Mouse (Mus musculus) hindbrain, postnatal 0 days (tissue): ENCODE measurements around the gene Dr1. TPM values are rescaled to one million over a fixed set of nuclear protein-coding genes. Genes with fewer than 3 reads are reported as not detected.

Experiments used
- ATAC-seq: fragments of 200-750 bp; cut with Nextera tagmentation; 2 replicates; pipeline ENCODE4 v1.8.0; 2017; ENCODE audit warnings: mild to moderate bottlenecking, moderate TSS enrichment, moderate library complexity
- DNase-seq: peaks from one replicate; pipeline ENCODE4 v3.0.0-alpha.2; 2015; ENCODE audit warnings: low spot score
- H3K27ac ChIP-seq: fragments of 300-500 bp; sonication (generic); 2 replicates; pipeline ENCODE4 v1.5.1; 2014; ENCODE audit warnings: mild to moderate bottlenecking
- H3K27me3 ChIP-seq: fragments of 300-500 bp; sonication (generic); 2 replicates; pipeline ENCODE4 v1.6.1; 2014; ENCODE audit warnings: low read length, mixed read lengths; ENCODE audit not compliant: insufficient read depth
- H3K36me3 ChIP-seq: fragments of 300-500 bp; sonication (generic); 2 replicates; pipeline ENCODE4 v1.6.1; 2014; ENCODE audit warnings: low read length, mixed read lengths; ENCODE audit not compliant: insufficient read depth
- H3K4me1 ChIP-seq: fragments of 300-500 bp; sonication (generic); 2 replicates; pipeline ENCODE4 v1.6.1; 2014; ENCODE audit warnings: antibody characterized with exemption, low read length, mixed read lengths; ENCODE audit not compliant: insufficient read depth
- H3K4me2 ChIP-seq: fragments of 300-500 bp; sonication (generic); 2 replicates; pipeline ENCODE4 v1.6.1; 2014; ENCODE audit warnings: low read depth, mild to moderate bottlenecking, low read length, moderate library complexity, mixed read lengths
- H3K4me3 ChIP-seq: fragments of 300-500 bp; sonication (generic); 2 replicates; pipeline ENCODE4 v1.5.1; 2014; ENCODE audit warnings: low read length
- H3K9ac ChIP-seq: fragments of 300-500 bp; sonication (generic); replicated peaks from 2 replicates; pipeline ENCODE4 v1.6.1; 2014; ENCODE audit warnings: mild to moderate bottlenecking, low read length, moderate library complexity, mixed read lengths
- H3K9me3 ChIP-seq: fragments of 300-500 bp; sonication (generic); 2 replicates; pipeline ENCODE4 v1.6.1; 2016; ENCODE audit warnings: low read length, mixed read lengths
- CTCF ChIP-seq: IDR thresholded peaks from 2 replicates; pipeline ENCODE4 v1.5.1; 2016; ENCODE audit warnings: antibody characterized with exemption, control low read depth, low read depth
- WGBS: fragments of 180-500 bp; shearing (Covaris S2); extraction: QIAGEN DNeasy Blood & Tissue Kit; methylation state at CpG from one replicate; pipeline ENCODE4 v1.1.7; 2014; 5-methylcytosine and 5-hydroxymethylcytosine counted together
- polyA plus RNA-seq: library from polyadenylated mRNA; unstranded; fragments of >200 nt; fragmentation: Nextera tagmentation; extraction: Ambion mirVana; gene quantifications from 2 replicates; pipeline ENCODE4 v1.2.1, GENCODE M21; 2015
- total RNA-seq: library from RNA; depleted of rRNA; stranded (reverse); fragments of >200 nt; gene quantifications from 2 replicates; pipeline ENCODE4 v1.2.3, GENCODE M21; 2014; rRNA removed

The Dr1 gene
- total and polyA plus RNA-seq, 2 experiments from 2014 or later = 39.4 to 39.7 TPM

DNA sequence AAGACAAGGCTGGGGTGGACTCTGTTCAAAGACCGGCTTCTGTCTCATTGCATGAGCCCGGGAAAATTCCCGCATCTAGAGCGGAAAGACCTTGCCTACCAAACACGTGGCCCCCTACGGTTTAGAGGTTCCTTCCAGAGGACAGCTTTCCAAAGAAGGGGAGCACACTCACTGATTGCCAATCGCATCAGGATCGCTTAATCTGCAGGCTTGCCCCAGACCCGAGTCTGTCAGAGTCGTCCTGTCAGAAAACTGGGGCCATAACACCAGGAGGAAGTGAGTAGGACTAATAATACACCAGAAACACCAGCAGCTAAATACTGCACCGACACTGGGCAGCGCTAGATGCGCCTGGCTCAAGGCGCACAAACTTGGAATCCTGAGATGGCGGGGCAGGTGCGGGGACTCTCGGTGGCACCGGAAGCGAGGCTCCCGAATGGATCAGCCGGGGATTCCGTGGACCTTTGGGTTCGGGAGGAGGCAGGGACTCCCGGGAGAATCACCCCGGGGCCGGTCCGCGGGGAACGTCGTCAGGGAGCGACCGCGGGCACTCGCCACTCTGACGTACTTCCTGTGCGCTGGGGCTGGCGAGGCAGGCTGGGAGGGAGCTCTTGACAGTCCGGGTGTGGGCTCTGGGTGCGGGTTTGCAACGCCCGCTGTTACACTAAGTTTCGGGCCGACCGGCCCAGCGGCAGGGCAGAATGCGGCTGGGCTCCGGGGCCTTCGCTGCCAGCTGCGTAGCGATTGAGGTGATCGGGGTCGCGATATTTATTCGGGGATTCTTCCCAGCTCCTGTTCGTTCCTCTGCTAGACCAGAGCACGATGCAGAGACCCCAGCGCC is 43.7 kb downstream of the Dr1 start, which contains the start of gene Pigg:
Gene Pigg (plus strand): TSS at position 386 of the 841 bp plus-strand sequence.
- H3K27ac ChIP-seq = peak within 1 kb of the TSS; percentile 81
- DNase-seq (peak; percentile 94), ATAC-seq (peak; percentile 100)
- no peaks in the 10 kb centered on the region for H3K9me3 ChIP-seq
- H3K4me3 ChIP-seq = peak within 1 kb of the TSS; percentile 81
- H3K27me3 ChIP-seq = no peaks in the 10 kb centered on the region
- peak; percentile 47 for TF ChIP-seq CTCF
- H3K9ac ChIP-seq = peak within 1 kb of the TSS; percentile 76
- H3K36me3 ChIP-seq = peaks cover 3% of the 10 kb centered on the region; the same call in 1 of the 2 replicates
- 0 out of 2 replicates have a peak, but pooled peaks cover 5% of the 10 kb centered on the region for H3K4me1 ChIP-seq
- under 1% methylated on average over 57 of the region's 57 CpGs for WGBS
- peak within 1 kb of the TSS; percentile 80 for H3K4me2 ChIP-seq

DNA sequence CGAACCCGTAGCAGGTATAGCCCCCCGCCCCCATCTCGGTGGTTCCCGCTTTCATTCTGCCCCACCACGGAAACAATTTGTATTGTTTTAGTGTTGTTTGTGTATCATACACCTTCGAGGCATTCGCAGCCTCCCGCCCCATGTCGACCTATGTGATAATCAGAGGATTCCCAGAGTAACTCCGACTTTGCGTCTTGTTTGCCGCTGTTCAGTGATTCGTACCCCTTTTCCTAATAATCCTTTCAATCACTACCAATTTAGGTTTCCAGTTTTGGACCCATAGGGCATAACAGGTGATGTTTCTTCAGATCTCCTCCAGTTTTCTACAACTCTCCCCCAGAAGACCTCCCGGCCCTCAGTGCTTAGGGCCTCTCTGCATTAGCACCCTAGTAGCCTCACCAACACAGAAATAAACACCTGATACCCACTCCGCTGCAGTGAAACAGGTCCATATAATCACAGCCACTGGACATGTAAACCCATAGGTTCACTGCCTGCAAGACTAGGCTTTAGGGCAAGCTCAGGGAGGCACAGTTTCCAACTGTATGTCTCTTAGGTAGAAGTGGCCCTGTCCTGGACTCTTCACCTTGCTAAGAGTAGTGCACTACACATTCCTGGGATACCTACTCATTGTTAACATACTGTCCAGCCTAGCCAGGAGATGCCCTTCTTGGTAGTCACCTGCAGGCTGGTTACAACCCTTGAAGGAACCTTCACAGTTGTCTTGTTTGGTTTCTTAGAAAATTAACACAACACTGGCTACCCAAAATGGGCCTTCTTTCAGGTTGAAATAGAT is 44.6 kb downstream of the Dr1 start:
- DNase-seq = peak; percentile 2
- Histone ChIP-seq H3K4me3 (peak overlapping the region; percentile 81), H3K4me2 (peak overlapping the region; percentile 80), H3K9ac (peak overlapping the region; percentile 76), H3K9me3 (no peaks in the 10 kb centered on the region), H3K27me3 (no peaks in the 10 kb centered on the region), H3K27ac (peak overlapping the region; percentile 81; the same call in 1 of the 2 replicates), H3K4me1 (0 out of 2 replicates have a peak, but pooled peaks cover 5% of the 10 kb centered on the region), H3K36me3 (peaks cover 8% of the 10 kb centered on the region; the same call in 1 of the 2 replicates)
- 6% methylated on average over 16 of the region's 16 CpGs for WGBS
- TF ChIP-seq CTCF = no peak
- ATAC-seq = no peak

Other genes with a start within 250 kb of the Dr1 start
- 36.0 and 41.4 TPM in 2 replicates for gene Mtf2, start 203.2 kb upstream of the Dr1 start, total RNA-seq
- 48.7 and 55.7 TPM in 2 replicates for gene Mtf2, start 203.2 kb upstream of the Dr1 start, polyA plus RNA-seq
- 12.9 and 28.3 TPM in 2 replicates for gene Tmed5, start 136.3 kb upstream of the Dr1 start, total RNA-seq
- 24.6 and 26.7 TPM in 2 replicates for gene Tmed5, start 136.3 kb upstream of the Dr1 start, polyA plus RNA-seq
- 0.63 and 1.4 TPM in 2 replicates for gene Ccdc18, start 136.0 kb upstream of the Dr1 start, total RNA-seq
- gene Ccdc18, start 136.0 kb upstream of the Dr1 start, polyA plus RNA-seq = 2.2 and 4.1 TPM in 2 replicates
- 4.9 and 7.2 TPM in 2 replicates for gene Pigg, start 43.7 kb downstream of the Dr1 start, total RNA-seq
- gene Pigg, start 43.7 kb downstream of the Dr1 start, polyA plus RNA-seq = 2.2 and 2.5 TPM in 2 replicates
- 93.4 and 97.0 TPM in 2 replicates for gene Gm42517, start 99.0 kb downstream of the Dr1 start, total RNA-seq
- gene Gm42517, start 99.0 kb downstream of the Dr1 start, polyA plus RNA-seq = 3.8 and 4.5 TPM in 2 replicates
- not detected in 2 replicates for gene Pde6b, start 119.5 kb downstream of the Dr1 start, total RNA-seq
- 0.14 and 0.26 TPM in 2 replicates for gene Pde6b, start 119.5 kb downstream of the Dr1 start, polyA plus RNA-seq
- 31.5 and 90.8 TPM in 2 replicates for gene Atp5k, start 165.6 kb downstream of the Dr1 start, total RNA-seq
- 621 and 639 TPM in 2 replicates for gene Atp5k, start 165.6 kb downstream of the Dr1 start, polyA plus RNA-seq
- gene Mfsd7a, start 180.0 kb downstream of the Dr1 start, total RNA-seq = 0.11 and 0.52 TPM in 2 replicates
- 0.15 TPM in 2 replicates for gene Mfsd7a, start 180.0 kb downstream of the Dr1 start, polyA plus RNA-seq
- gene Pcgf3, start 192.3 kb downstream of the Dr1 start, total RNA-seq = 32.0 and 36.4 TPM in 2 replicates
- 12.1 and 12.9 TPM in 2 replicates for gene Pcgf3, start 192.3 kb downstream of the Dr1 start, polyA plus RNA-seq